Mouse (Mus musculus): Measurements from ENCODE around the gene Slc36a1. TPM values are rescaled to one million over a fixed set of nuclear protein-coding genes. Genes with fewer than 3 reads are reported as not detected.
A peak's percentile ranks its signal among the peaks of the same experiment; 100 is the strongest.

Gene Slc36a1
- polyA plus RNA-seq (2016; fragmentation: Nextera tagmentation; extraction: Ambion mirVana): 2.3 and 3.1 TPM in 2 replicates

GRCm38 (mm10) chr11:55204159-55204596 is at the start of gene Slc36a1:
Gene Slc36a1, plus strand, starts transcription at chr11:55204350.
- WGBS: under 1% methylated on average over 31 of the region's 31 CpGs

GRCm38 (mm10) chr11:55154398-55155069 is 49.6 kb upstream of the Slc36a1 start:
- H3K9ac ChIP-seq: no peak overlapping the region
- no peaks in the 10 kb centered on the region for H3K9me3 ChIP-seq
- H3K4me1 ChIP-seq: no peaks in the 10 kb centered on the region
- no peak overlapping the region for H3K27ac ChIP-seq
- WGBS: 81% methylated on average over 3 of the region's 3 CpGs
- H3K27me3 ChIP-seq (replicated peaks): no peaks in the 10 kb centered on the region
- no peak for ATAC-seq (ENCODE audit: low FRiP score, low read depth)
- H3K4me2 ChIP-seq (replicated peaks): no peak overlapping the region
- H3K36me3 ChIP-seq: no peaks in the 10 kb centered on the region
- H3K4me3 ChIP-seq: no peak overlapping the region

More at GRCm38 (mm10) chr11:55204159-55204596, at the start of gene Slc36a1:
- Histone ChIP-seq H3K36me3 (no peaks in the 10 kb centered on the region), H3K27ac (no peak within 1 kb of the TSS), H3K4me3 (peak within 1 kb of the TSS; percentile 71), H3K4me1 (peaks cover 17% of the 10 kb centered on the region), H3K9me3 (no peaks in the 10 kb centered on the region), H3K4me2 (replicated peaks) (peak within 1 kb of the TSS; percentile 97), H3K9ac (peak within 1 kb of the TSS; percentile 73), H3K27me3 (replicated peaks) (no peaks in the 10 kb centered on the region)
- peak; percentile 94 for ATAC-seq (ENCODE audit: low FRiP score, low read depth)

- H3K9ac ChIP-seq: no peak overlapping the region
- H3K4me3 ChIP-seq: no peak overlapping the region
- H3K27me3 ChIP-seq (replicated peaks): no peaks in the 10 kb centered on the region
- 81% methylated on average over 6 of the region's 6 CpGs for WGBS
- no peaks in the 10 kb centered on the region for H3K36me3 ChIP-seq
- no peak overlapping the region for H3K27ac ChIP-seq
- H3K9me3 ChIP-seq: no peaks in the 10 kb centered on the region
- H3K4me1 ChIP-seq: no peaks in the 10 kb centered on the region
- no peak overlapping the region for H3K4me2 ChIP-seq (replicated peaks)
- ATAC-seq (ENCODE audit: low FRiP score, low read depth): no peak
These were observed 49.1 kb upstream of the Slc36a1 start for GRCm38 (mm10) chr11:55155070-55155421.

- Histone ChIP-seq H3K27me3 (replicated peaks) (no peaks in the 10 kb centered on the region), H3K36me3 (no peaks in the 10 kb centered on the region), H3K9me3 (no peaks in the 10 kb centered on the region), H3K4me1 (no peaks in the 10 kb centered on the region), H3K4me3 (no peak overlapping the region), H3K27ac (no peak overlapping the region), H3K4me2 (replicated peaks) (no peak overlapping the region), H3K9ac (no peak overlapping the region)
- WGBS: 55% methylated on average over 13 of the region's 13 CpGs
- no peak for ATAC-seq (ENCODE audit: low FRiP score, low read depth)
These were observed 45.3 kb upstream of the Slc36a1 start for GRCm38 (mm10) chr11:55158785-55159359.

- Histone ChIP-seq H3K4me2 (replicated peaks) (no peak overlapping the region), H3K9ac (no peak overlapping the region), H3K4me3 (no peak overlapping the region), H3K9me3 (no peaks in the 10 kb centered on the region), H3K27me3 (replicated peaks) (no peaks in the 10 kb centered on the region), H3K36me3 (no peaks in the 10 kb centered on the region), H3K4me1 (no peaks in the 10 kb centered on the region), H3K27ac (no peak overlapping the region)
- WGBS: 54% methylated on average over 9 of the region's 9 CpGs
- no peak for ATAC-seq (ENCODE audit: low FRiP score, low read depth)
These were observed 41.5 kb upstream of the Slc36a1 start for GRCm38 (mm10) chr11:55162670-55163069.

- H3K27me3 ChIP-seq (replicated peaks): no peaks in the 10 kb centered on the region
- no peak overlapping the region for H3K4me3 ChIP-seq
- no peak for ATAC-seq (ENCODE audit: low FRiP score, low read depth)
- H3K4me1 ChIP-seq: no peaks in the 10 kb centered on the region
- H3K4me2 ChIP-seq (replicated peaks): no peak overlapping the region
- H3K36me3 ChIP-seq: no peaks in the 10 kb centered on the region
- H3K27ac ChIP-seq: no peak overlapping the region
- 53% methylated on average over 3 of the region's 3 CpGs for WGBS
- H3K9ac ChIP-seq: no peak overlapping the region
- no peaks in the 10 kb centered on the region for H3K9me3 ChIP-seq
These were observed 39.4 kb upstream of the Slc36a1 start for GRCm38 (mm10) chr11:55164723-55165122.

- Histone ChIP-seq H3K4me3 (no peak overlapping the region), H3K4me1 (no peaks in the 10 kb centered on the region), H3K4me2 (replicated peaks) (no peak overlapping the region), H3K36me3 (no peaks in the 10 kb centered on the region), H3K27me3 (replicated peaks) (no peaks in the 10 kb centered on the region), H3K27ac (no peak overlapping the region), H3K9me3 (no peaks in the 10 kb centered on the region), H3K9ac (no peak overlapping the region)
- 89% methylated on average over 7 of the region's 7 CpGs for WGBS
- no peak for ATAC-seq (ENCODE audit: low FRiP score, low read depth)
These were observed 38.4 kb upstream of the Slc36a1 start for GRCm38 (mm10) chr11:55165748-55166147.

- Histone ChIP-seq H3K27ac (no peak overlapping the region), H3K9ac (no peak overlapping the region), H3K27me3 (replicated peaks) (no peaks in the 10 kb centered on the region), H3K4me2 (replicated peaks) (no peak overlapping the region), H3K4me1 (no peaks in the 10 kb centered on the region), H3K4me3 (no peak overlapping the region), H3K9me3 (no peaks in the 10 kb centered on the region), H3K36me3 (no peaks in the 10 kb centered on the region)
- ATAC-seq (ENCODE audit: low FRiP score, low read depth): no peak
- WGBS: 81% methylated on average over 4 of the region's 4 CpGs
These were observed 35.6 kb upstream of the Slc36a1 start for GRCm38 (mm10) chr11:55168504-55168903.

GRCm38 (mm10) chr11:55168914-55169313 is 35.2 kb upstream of the Slc36a1 start:
- no peaks in the 10 kb centered on the region for H3K27me3 ChIP-seq (replicated peaks)
- H3K36me3 ChIP-seq: no peaks in the 10 kb centered on the region
- no peak overlapping the region for H3K4me3 ChIP-seq
- no peak overlapping the region for H3K9ac ChIP-seq
- no peak overlapping the region for H3K27ac ChIP-seq
- H3K9me3 ChIP-seq: no peaks in the 10 kb centered on the region
- WGBS: 90% methylated on average over 6 of the region's 6 CpGs
- H3K4me1 ChIP-seq: no peaks in the 10 kb centered on the region
- H3K4me2 ChIP-seq (replicated peaks): no peak overlapping the region
- no peak for ATAC-seq (ENCODE audit: low FRiP score, low read depth)

- H3K4me2 ChIP-seq (replicated peaks): no peak overlapping the region
- WGBS: 85% methylated on average over 4 of the region's 4 CpGs
- no peak for ATAC-seq (ENCODE audit: low FRiP score, low read depth)
- no peaks in the 10 kb centered on the region for H3K9me3 ChIP-seq
- H3K36me3 ChIP-seq: no peaks in the 10 kb centered on the region
- H3K27me3 ChIP-seq (replicated peaks): no peaks in the 10 kb centered on the region
- no peak overlapping the region for H3K4me3 ChIP-seq
- H3K27ac ChIP-seq: no peak overlapping the region
- H3K9ac ChIP-seq: no peak overlapping the region
- H3K4me1 ChIP-seq: no peaks in the 10 kb centered on the region
These were observed 33.6 kb upstream of the Slc36a1 start for GRCm38 (mm10) chr11:55170501-55170900.

GRCm38 (mm10) chr11:55178830-55179229 is 25.3 kb upstream of the Slc36a1 start:
- no peak overlapping the region for H3K9ac ChIP-seq
- no peaks in the 10 kb centered on the region for H3K36me3 ChIP-seq
- H3K4me2 ChIP-seq (replicated peaks): no peak overlapping the region
- ATAC-seq (ENCODE audit: low FRiP score, low read depth): no peak
- no peak overlapping the region for H3K27ac ChIP-seq
- H3K27me3 ChIP-seq (replicated peaks): no peaks in the 10 kb centered on the region
- no peak overlapping the region for H3K4me3 ChIP-seq
- WGBS: 80% methylated on average over 4 of the region's 4 CpGs
- H3K4me1 ChIP-seq: no peaks in the 10 kb centered on the region
- H3K9me3 ChIP-seq: no peaks in the 10 kb centered on the region

GRCm38 (mm10) chr11:55179856-55180255 is 24.3 kb upstream of the Slc36a1 start:
- 89% methylated on average over 3 of the region's 3 CpGs for WGBS
- Histone ChIP-seq H3K27me3 (replicated peaks) (no peaks in the 10 kb centered on the region), H3K36me3 (no peaks in the 10 kb centered on the region), H3K27ac (no peak overlapping the region), H3K4me1 (no peaks in the 10 kb centered on the region), H3K9me3 (no peaks in the 10 kb centered on the region), H3K9ac (no peak overlapping the region), H3K4me2 (replicated peaks) (no peak overlapping the region), H3K4me3 (no peak overlapping the region)
- no peak for ATAC-seq (ENCODE audit: low FRiP score, low read depth)

- WGBS: 66% methylated on average over 7 of the region's 7 CpGs
- Histone ChIP-seq H3K36me3 (no peaks in the 10 kb centered on the region), H3K27me3 (replicated peaks) (no peaks in the 10 kb centered on the region), H3K9ac (no peak overlapping the region), H3K27ac (no peak overlapping the region), H3K9me3 (no peaks in the 10 kb centered on the region), H3K4me1 (no peaks in the 10 kb centered on the region), H3K4me2 (replicated peaks) (no peak overlapping the region), H3K4me3 (no peak overlapping the region)
- no peak for ATAC-seq (ENCODE audit: low FRiP score, low read depth)
These were observed 21.0 kb upstream of the Slc36a1 start for GRCm38 (mm10) chr11:55183124-55183523.
